ENCODE assay signal across 10 mouse cellular contexts in genomic region chr3:87117632-87118031, GRCm38 (mm10). TPM values are rescaled to one million over a fixed set of nuclear protein-coding genes. Genes with fewer than 3 reads are reported as not detected.
DNase-seq lines count a peak whose midpoint lies in the region; ATAC-seq lines count a peak whose summit lies in the region.
"Had no signal": no experiment of that assay in that cellular context is flagged by ENCODE, and none has a peak within 500 bp of the region (broad histone marks: within the 10 kb centered on the region; RNA-seq: fewer than 3 reads in every experiment).

No protein-coding gene starts in this region.

- ATAC-seq in hindbrain, embryonic 16.5 days, result peak; percentile 8; the same call in 1 of the 2 replicates
- no peak for ATAC-seq in heart, embryonic 11.5 days (replicated peaks; ENCODE audit: insufficient number of reproducible peaks, low FRiP score, low TSS enrichment)
- 0 out of 2 replicates have a peak, but pooled peaks have one; percentile 36 for ATAC-seq in heart, embryonic 15.5 days (replicated peaks; ENCODE audit: insufficient number of reproducible peaks, insufficient read depth, low FRiP score, low read depth)
- ATAC-seq in erythroid progenitor cell, adult 5-6 weeks (replicated peaks; ENCODE audit: low FRiP score, poor library complexity, severe bottlenecking), result no peak

- H3K4me2 ChIP-seq in hindbrain, embryonic 16.5 days (ENCODE audit: low read length), result no peak overlapping the region
- H3K4me2 ChIP-seq in heart, embryonic 11.5 days, result 0 out of 2 replicates have a peak overlapping the region, but pooled peaks have one; percentile 19
- no peak overlapping the region for H3K4me2 ChIP-seq in heart, embryonic 15.5 days

- H3K27me3 ChIP-seq in hindbrain, embryonic 16.5 days (replicated peaks; ENCODE audit: control insufficient read depth, insufficient read depth, low read length), result no peaks in the 10 kb centered on the region
- H3K27me3 ChIP-seq in hindbrain, embryonic 10.5 days (ENCODE audit: insufficient read depth, poor library complexity, severe bottlenecking), result no peaks in the 10 kb centered on the region
- no peaks in the 10 kb centered on the region for H3K27me3 ChIP-seq in heart, embryonic 11.5 days (ENCODE audit: control insufficient read depth, insufficient read depth, low read length)
- H3K27me3 ChIP-seq in heart, embryonic 15.5 days, result no peaks in the 10 kb centered on the region

- DNase-seq in hindbrain, embryonic 10.5 days (ENCODE audit: low spot score), result no peak
- peak; percentile 14 for DNase-seq in lung, postnatal 25 days (ENCODE audit: low spot score)
- no peak for DNase-seq in c-Kit-positive CD71-positive TER-119-positive erythroid progenitor cells, embryonic 14.5 days (ENCODE audit: low spot score)
- DNase-seq: adrenal gland, adult 2 months had no signal

- H3K4me3 ChIP-seq in hindbrain, embryonic 16.5 days (ENCODE audit: low read length), result no peak overlapping the region
- no peak overlapping the region for H3K4me3 ChIP-seq in hindbrain, embryonic 10.5 days
- no peak overlapping the region for H3K4me3 ChIP-seq in heart, embryonic 11.5 days (ENCODE audit: low read depth, low read length)
- H3K4me3 ChIP-seq in heart, embryonic 15.5 days, result no peak overlapping the region

- no peaks in the 10 kb centered on the region for H3K9me3 ChIP-seq in hindbrain, embryonic 16.5 days (ENCODE audit: control insufficient read depth, low read length)
- H3K9me3 ChIP-seq in hindbrain, embryonic 10.5 days, result no peaks in the 10 kb centered on the region
- no peaks in the 10 kb centered on the region for H3K9me3 ChIP-seq in heart, embryonic 11.5 days (replicated peaks; ENCODE audit: control insufficient read depth, low read length)
- no peaks in the 10 kb centered on the region for H3K9me3 ChIP-seq in heart, embryonic 15.5 days (replicated peaks)

- no peak overlapping the region for H3K9ac ChIP-seq in hindbrain, embryonic 16.5 days (ENCODE audit: low read depth, low read length)
- no peak overlapping the region for H3K9ac ChIP-seq in heart, embryonic 11.5 days (ENCODE audit: low read depth, low read length)
- no peak overlapping the region for H3K9ac ChIP-seq in heart, embryonic 15.5 days
- H3K9ac ChIP-seq: liver, embryonic 14.5 days had no signal

- peaks cover 2% of the 10 kb centered on the region; the same call in 1 of the 2 replicates for H3K4me1 ChIP-seq in hindbrain, embryonic 16.5 days (ENCODE audit: control insufficient read depth, insufficient read depth, low read depth, low read length)
- peaks cover 28% of the 10 kb centered on the region for H3K4me1 ChIP-seq in hindbrain, embryonic 10.5 days (replicated peaks)
- H3K4me1 ChIP-seq in heart, embryonic 11.5 days (ENCODE audit: control insufficient read depth, insufficient read depth, low read length), result peaks cover 55% of the 10 kb centered on the region
- H3K4me1 ChIP-seq in heart, embryonic 15.5 days (replicated peaks), result peaks cover 57% of the 10 kb centered on the region

- peak overlapping the region; percentile 42; the same call in 1 of the 2 replicates for H3K27ac ChIP-seq in hindbrain, embryonic 16.5 days (ENCODE audit: low read depth, low read length)
- no peak overlapping the region for H3K27ac ChIP-seq in hindbrain, embryonic 10.5 days
- H3K27ac ChIP-seq in heart, embryonic 11.5 days (ENCODE audit: low read depth, low read length), result no peak overlapping the region
- H3K27ac ChIP-seq in heart, embryonic 15.5 days, result peak overlapping the region; percentile 19; the same call in 1 of the 2 replicates
- H3K27ac ChIP-seq: liver, embryonic 14.5 days had no signal

- no peaks in the 10 kb centered on the region for H3K36me3 ChIP-seq in hindbrain, embryonic 16.5 days (ENCODE audit: control insufficient read depth, insufficient read depth, low read length)
- H3K36me3 ChIP-seq in hindbrain, embryonic 10.5 days, result peaks cover 54% of the 10 kb centered on the region
- peaks cover 2% of the 10 kb centered on the region; the same call in 1 of the 2 replicates for H3K36me3 ChIP-seq in heart, embryonic 11.5 days (ENCODE audit: control insufficient read depth, insufficient read depth, low read length)
- no peaks in the 10 kb centered on the region for H3K36me3 ChIP-seq in heart, embryonic 15.5 days

- WGBS in hindbrain, embryonic 16.5 days, result 71% methylated on average over 12 of the region's 12 CpGs
- WGBS in hindbrain, embryonic 10.5 days, result 79% methylated on average over 12 of the region's 12 CpGs
- 38% methylated on average over 12 of the region's 12 CpGs for WGBS in heart, embryonic 11.5 days (ENCODE audit: insufficient replicate concordance)
- WGBS in heart, embryonic 15.5 days, result 40% methylated on average over 12 of the region's 12 CpGs

RNA-seq across cellular contexts. Expression of gene Kirrel, which starts 56.9 kb away (rescaled TPM):
- 4.4 TPM in 2 replicates for polyA plus RNA-seq in hindbrain, embryonic 16.5 days (2015; fragmentation: Nextera tagmentation; extraction: Ambion mirVana)
- 11.7 and 13.0 TPM in 2 replicates for polyA plus RNA-seq in hindbrain, embryonic 10.5 days (2016; fragmentation: Nextera tagmentation; extraction: Ambion mirVana)
- 9.9 and 12.6 TPM in 2 replicates for polyA plus RNA-seq in heart, embryonic 11.5 days (2014; fragmentation: Nextera tagmentation; extraction: Ambion mirVana)
- 9.0 and 13.1 TPM in 2 replicates for polyA plus RNA-seq in heart, embryonic 15.5 days (2015; fragmentation: Nextera tagmentation; extraction: Ambion mirVana)
- not detected in 2 replicates for total RNA-seq in erythroid progenitor cell, adult 5-6 weeks (2015; ENCODE audit: low replicate concordance)
- not detected in 2 replicates for total RNA-seq in erythroid progenitor cell, adult 5-6 weeks (2017; ENCODE audit: low replicate concordance)
- total RNA-seq: monocyte, adult 5-6 weeks had no signal

Comparison
In these comparisons a context has a peak if more than half of its experiments do, and no peak if none do; other contexts are left out.
1. ATAC-seq: peak in hindbrain, embryonic 16.5 days (single experiment) and heart, embryonic 15.5 days (single experiment); none in heart, embryonic 11.5 days (single experiment) and erythroid progenitor cell, adult 5-6 weeks (single experiment).
2. H3K27ac ChIP-seq: peak in hindbrain, embryonic 16.5 days (single experiment) and heart, embryonic 15.5 days (single experiment); none in hindbrain, embryonic 10.5 days (single experiment) and heart, embryonic 11.5 days (single experiment).